Mouse (Mus musculus): ENCODE measurements around the gene Prkaca.

DNA sequence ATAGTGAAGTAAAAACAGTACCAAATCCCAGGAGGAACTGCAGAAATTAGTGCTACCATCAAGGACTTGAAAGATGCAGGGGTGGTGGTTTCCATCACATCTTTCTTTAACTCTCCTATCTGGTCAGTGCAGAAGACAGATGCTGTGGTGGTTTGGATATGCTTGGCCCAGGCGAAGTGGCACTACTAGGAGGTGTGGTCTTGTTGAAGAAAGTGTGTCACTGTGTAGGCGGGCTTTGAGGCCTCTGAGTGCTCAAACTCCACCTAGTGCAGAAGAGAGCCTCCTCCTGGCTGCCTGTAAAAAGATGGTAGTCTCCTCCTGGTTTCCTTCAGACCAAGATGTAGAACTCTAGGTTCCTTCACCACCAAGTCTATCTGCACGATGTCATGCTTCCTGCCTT is 27.3 kb upstream of the Prkaca start:
- TF ChIP-seq POLR2A (IDR thresholded peaks at IDR 0.05; ENCODE audit: borderline replicate concordance, low read depth, low read length) = no peak
- TF ChIP-seq CTCF (IDR thresholded peaks at IDR 0.05; ENCODE audit: low read depth, low read length) = no peak

All from bone marrow macrophage, adult 2 months (primary cell).